In genomic region chr10:80084817-80085487, GRCm38 (mm10) we compare ENCODE assay signal across 9 mouse cellular contexts. TPM values are rescaled to one million over a fixed set of nuclear protein-coding genes. Genes with fewer than 3 reads are reported as not detected.
DNase-seq lines count a peak whose midpoint lies in the region; ATAC-seq lines count a peak whose summit lies in the region.
"Had no signal": no experiment of that assay in that cellular context is flagged by ENCODE, and none has a peak within 500 bp of the region (broad histone marks: within the 10 kb centered on the region; RNA-seq: fewer than 3 reads in every experiment).

No protein-coding gene starts in this region.

- no peaks in the 10 kb centered on the region for H3K9me3 ChIP-seq in neural tube, embryonic 14.5 days (ENCODE audit: control insufficient read depth, low read length)
- H3K9me3 ChIP-seq in kidney, embryonic 16.5 days (ENCODE audit: low read length): no peaks in the 10 kb centered on the region
- no peaks in the 10 kb centered on the region for H3K9me3 ChIP-seq in stomach, embryonic 16.5 days (replicated peaks; ENCODE audit: control insufficient read depth, low read length)
- H3K9me3 ChIP-seq: limb, embryonic 12.5 days had no signal

- H3K4me3 ChIP-seq in neural tube, embryonic 14.5 days (ENCODE audit: low read depth, low read length): no peak overlapping the region
- no peak overlapping the region for H3K4me3 ChIP-seq in kidney, embryonic 16.5 days (ENCODE audit: low read length)
- no peak overlapping the region for H3K4me3 ChIP-seq in stomach, embryonic 16.5 days (replicated peaks; ENCODE audit: low read length)
- H3K4me3 ChIP-seq: limb, embryonic 12.5 days had no signal

- no peak overlapping the region for H3K9ac ChIP-seq in neural tube, embryonic 14.5 days (replicated peaks; ENCODE audit: low read depth, low read length)
- no peak overlapping the region for H3K9ac ChIP-seq in kidney, embryonic 16.5 days (replicated peaks; ENCODE audit: low read length)
- H3K9ac ChIP-seq in stomach, embryonic 16.5 days (ENCODE audit: low read length): peak overlapping the region; percentile 36; the same call in 1 of the 2 replicates
- H3K9ac ChIP-seq: limb, embryonic 12.5 days had no signal

- no peak overlapping the region for H3K27ac ChIP-seq in neural tube, embryonic 14.5 days (ENCODE audit: low read depth, low read length)
- peak overlapping the region; percentile 57; the same call in 1 of the 2 replicates for H3K27ac ChIP-seq in kidney, embryonic 16.5 days (ENCODE audit: low read length)
- peak overlapping the region; percentile 50 for H3K27ac ChIP-seq in stomach, embryonic 16.5 days (ENCODE audit: low read length)
- H3K27ac ChIP-seq: limb, embryonic 12.5 days had no signal

- no peaks in the 10 kb centered on the region for H3K4me1 ChIP-seq in neural tube, embryonic 14.5 days (ENCODE audit: control insufficient read depth, insufficient read depth, low read length)
- peaks cover 17% of the 10 kb centered on the region for H3K4me1 ChIP-seq in kidney, embryonic 16.5 days (ENCODE audit: insufficient read depth, low read length)
- H3K4me1 ChIP-seq in stomach, embryonic 16.5 days (ENCODE audit: control insufficient read depth, insufficient read depth, low read length): peaks cover 11% of the 10 kb centered on the region
- H3K4me1 ChIP-seq: limb, embryonic 12.5 days had no signal

- WGBS in neural tube, embryonic 14.5 days: 70% methylated on average over 9 of the region's 9 CpGs
- 49% methylated on average over 9 of the region's 9 CpGs for WGBS in kidney, embryonic 16.5 days
- 59% methylated on average over 9 of the region's 9 CpGs for WGBS in stomach, embryonic 16.5 days

- ATAC-seq in neural tube, embryonic 14.5 days (ENCODE audit: low read depth): peak; percentile 34; the same call in 1 of the 2 replicates
- peak; percentile 58 for ATAC-seq in kidney, embryonic 16.5 days (ENCODE audit: low FRiP score, low TSS enrichment)
- ATAC-seq in stomach, embryonic 16.5 days (ENCODE audit: insufficient read depth, low FRiP score): peak; percentile 39; the same call in 1 of the 2 replicates
- no peak for ATAC-seq in erythroid progenitor cell, adult 5-6 weeks (replicated peaks; ENCODE audit: low FRiP score, poor library complexity, severe bottlenecking)

- no peaks in the 10 kb centered on the region for H3K27me3 ChIP-seq in neural tube, embryonic 14.5 days (ENCODE audit: control insufficient read depth, insufficient read depth, low read length)
- no peaks in the 10 kb centered on the region for H3K27me3 ChIP-seq in kidney, embryonic 16.5 days (ENCODE audit: insufficient read depth, low read length)
- no peaks in the 10 kb centered on the region for H3K27me3 ChIP-seq in stomach, embryonic 16.5 days (ENCODE audit: control insufficient read depth, insufficient read depth, low read length)
- H3K27me3 ChIP-seq: limb, embryonic 12.5 days had no signal

- DNase-seq in adrenal gland, postnatal 25 days: peak; percentile 50
- no peak for DNase-seq in adrenal gland, adult 2 months
- DNase-seq in neural tube, embryonic 10.5 days (ENCODE audit: extremely low spot score, low spot score): no peak
- no peak for DNase-seq in thymus, postnatal 36 days

- no peak overlapping the region for H3K4me2 ChIP-seq in neural tube, embryonic 14.5 days (ENCODE audit: low read depth, low read length)
- no peak overlapping the region for H3K4me2 ChIP-seq in kidney, embryonic 16.5 days (replicated peaks; ENCODE audit: low read depth, low read length)
- no peak overlapping the region for H3K4me2 ChIP-seq in stomach, embryonic 16.5 days (ENCODE audit: low read depth, low read length)
- H3K4me2 ChIP-seq: limb, embryonic 12.5 days had no signal

- H3K36me3 ChIP-seq in neural tube, embryonic 14.5 days (ENCODE audit: control insufficient read depth, insufficient read depth, low read length): peaks cover 21% of the 10 kb centered on the region
- peaks cover 31% of the 10 kb centered on the region for H3K36me3 ChIP-seq in kidney, embryonic 16.5 days (ENCODE audit: insufficient read depth, low read length)
- peaks cover 8% of the 10 kb centered on the region for H3K36me3 ChIP-seq in stomach, embryonic 16.5 days (ENCODE audit: control insufficient read depth, insufficient read depth, low read length)

RNA-seq across cellular contexts. Expression of gene Sbno2, which starts 20.4 kb away (rescaled TPM):
- total RNA-seq in adrenal gland, postnatal 25 days (2021): 66.1 and 73.2 TPM in 2 replicates
- 10 to 100 TPM; 38.5 to 59.3 TPM for total RNA-seq in adrenal gland, adult 2 months (2021)
- polyA plus RNA-seq in adrenal gland, adult 2 months (2012; rRNA removed): 102 and 120 TPM in 2 replicates
- polyA plus RNA-seq in neural tube, embryonic 14.5 days (2014; fragmentation: Nextera tagmentation; extraction: Ambion mirVana): 12.9 and 13.3 TPM in 2 replicates
- 16.1 and 17.6 TPM in 2 replicates for polyA plus RNA-seq in kidney, embryonic 16.5 days (2015; fragmentation: Nextera tagmentation; extraction: Ambion mirVana)
- polyA plus RNA-seq in stomach, embryonic 16.5 days (2015; fragmentation: Nextera tagmentation; extraction: Ambion mirVana): 17.2 and 19.0 TPM in 2 replicates
- total RNA-seq in erythroid progenitor cell, adult 5-6 weeks (2015; ENCODE audit: low replicate concordance): 19.5 and 21.8 TPM in 2 replicates
- total RNA-seq in erythroid progenitor cell, adult 5-6 weeks (2017; ENCODE audit: low replicate concordance): 34.3 and 36.1 TPM in 2 replicates

RNA-seq across cellular contexts. Expression of gene Stk11, which starts 30.7 kb away (rescaled TPM):
- total RNA-seq in adrenal gland, postnatal 25 days (2021): 154 TPM in 2 replicates
- 100 to 1,000 TPM; 153 to 156 TPM for total RNA-seq in adrenal gland, adult 2 months (2021)
- 151 and 159 TPM in 2 replicates for polyA plus RNA-seq in adrenal gland, adult 2 months (2012; rRNA removed)
- polyA plus RNA-seq in neural tube, embryonic 14.5 days (2014; fragmentation: Nextera tagmentation; extraction: Ambion mirVana): 21.3 and 26.0 TPM in 2 replicates
- polyA plus RNA-seq in kidney, embryonic 16.5 days (2015; fragmentation: Nextera tagmentation; extraction: Ambion mirVana): 18.2 and 20.2 TPM in 2 replicates
- polyA plus RNA-seq in stomach, embryonic 16.5 days (2015; fragmentation: Nextera tagmentation; extraction: Ambion mirVana): 14.5 and 14.8 TPM in 2 replicates
- 224 and 296 TPM in 2 replicates for total RNA-seq in erythroid progenitor cell, adult 5-6 weeks (2015; ENCODE audit: low replicate concordance)
- 440 and 520 TPM in 2 replicates for total RNA-seq in erythroid progenitor cell, adult 5-6 weeks (2017; ENCODE audit: low replicate concordance)

RNA-seq across cellular contexts. Expression of gene Gpx4, which starts 38.0 kb away (rescaled TPM):
- total RNA-seq in adrenal gland, postnatal 25 days (2021): 977 and 1,201 TPM in 2 replicates
- 1,000 to 10,000 TPM; 1,287 to 1,377 TPM for total RNA-seq in adrenal gland, adult 2 months (2021)
- polyA plus RNA-seq in adrenal gland, adult 2 months (2012; rRNA removed): 1,827 and 2,443 TPM in 2 replicates
- 512 and 546 TPM in 2 replicates for polyA plus RNA-seq in neural tube, embryonic 14.5 days (2014; fragmentation: Nextera tagmentation; extraction: Ambion mirVana)
- 617 and 706 TPM in 2 replicates for polyA plus RNA-seq in kidney, embryonic 16.5 days (2015; fragmentation: Nextera tagmentation; extraction: Ambion mirVana)
- polyA plus RNA-seq in stomach, embryonic 16.5 days (2015; fragmentation: Nextera tagmentation; extraction: Ambion mirVana): 445 and 507 TPM in 2 replicates
- total RNA-seq in erythroid progenitor cell, adult 5-6 weeks (2015; ENCODE audit: low replicate concordance): 371 and 490 TPM in 2 replicates
- 239 and 372 TPM in 2 replicates for total RNA-seq in erythroid progenitor cell, adult 5-6 weeks (2017; ENCODE audit: low replicate concordance)

RNA-seq across cellular contexts. Expression of gene Polr2e, which starts 45.4 kb away (rescaled TPM):
- 84.3 and 101 TPM in 2 replicates for total RNA-seq in adrenal gland, postnatal 25 days (2021)
- 100 to 1,000 TPM in 1 of 2 experiments, 10 to 100 TPM in 1; 97.3 to 106 TPM for total RNA-seq in adrenal gland, adult 2 months (2021)
- 111 and 122 TPM in 2 replicates for polyA plus RNA-seq in adrenal gland, adult 2 months (2012; rRNA removed)
- 138 and 145 TPM in 2 replicates for polyA plus RNA-seq in neural tube, embryonic 14.5 days (2014; fragmentation: Nextera tagmentation; extraction: Ambion mirVana)
- 242 and 248 TPM in 2 replicates for polyA plus RNA-seq in kidney, embryonic 16.5 days (2015; fragmentation: Nextera tagmentation; extraction: Ambion mirVana)
- 174 and 180 TPM in 2 replicates for polyA plus RNA-seq in stomach, embryonic 16.5 days (2015; fragmentation: Nextera tagmentation; extraction: Ambion mirVana)
- 18.4 and 20.5 TPM in 2 replicates for total RNA-seq in erythroid progenitor cell, adult 5-6 weeks (2015; ENCODE audit: low replicate concordance)
- 14.6 and 28.4 TPM in 2 replicates for total RNA-seq in erythroid progenitor cell, adult 5-6 weeks (2017; ENCODE audit: low replicate concordance)

RNA-seq across cellular contexts. Expression of gene Atp5d, which starts 53.5 kb away (rescaled TPM):
- 460 and 592 TPM in 2 replicates for total RNA-seq in adrenal gland, postnatal 25 days (2021)
- total RNA-seq in adrenal gland, adult 2 months (2021): 100 to 1,000 TPM; 654 to 778 TPM
- polyA plus RNA-seq in adrenal gland, adult 2 months (2012; rRNA removed): 5,895 and 6,727 TPM in 2 replicates
- 472 and 519 TPM in 2 replicates for polyA plus RNA-seq in neural tube, embryonic 14.5 days (2014; fragmentation: Nextera tagmentation; extraction: Ambion mirVana)
- polyA plus RNA-seq in kidney, embryonic 16.5 days (2015; fragmentation: Nextera tagmentation; extraction: Ambion mirVana): 676 and 688 TPM in 2 replicates
- polyA plus RNA-seq in stomach, embryonic 16.5 days (2015; fragmentation: Nextera tagmentation; extraction: Ambion mirVana): 536 and 594 TPM in 2 replicates
- 89.3 and 94.8 TPM in 2 replicates for total RNA-seq in erythroid progenitor cell, adult 5-6 weeks (2015; ENCODE audit: low replicate concordance)
- 19.4 and 39.9 TPM in 2 replicates for total RNA-seq in erythroid progenitor cell, adult 5-6 weeks (2017; ENCODE audit: low replicate concordance)
